Mouse (Mus musculus): ENCODE results near the gene Plxdc1. TPM values are rescaled to one million over a fixed set of nuclear protein-coding genes. Genes with fewer than 3 reads are reported as not detected.
A peak's percentile ranks its signal among the peaks of the same experiment; 100 is the strongest.

Gene Plxdc1
- polyA plus RNA-seq, 1 experiment, result 11.1 TPM

GRCm38 (mm10) chr11:97994539-97995100 is 8.4 kb upstream of the Plxdc1 start:
- peak in 1 of 2 experiments; percentile 80 for DNase-seq (ENCODE audit: extremely low spot score in 1 of 2, low spot score in 1 of 2)

GRCm38 (mm10) chr11:97988530-97989096 is 2.4 kb upstream of the Plxdc1 start:
- peak; percentile 82 to 96 for DNase-seq (ENCODE audit: extremely low spot score in 1 of 2, low spot score in 1 of 2)

GRCm38 (mm10) chr11:97987551-97988526 is 1.6 kb upstream of the Plxdc1 start:
- peak; percentile 91 to 100 for DNase-seq (ENCODE audit: extremely low spot score in 1 of 2, low spot score in 1 of 2)

GRCm38 (mm10) chr11:97986738-97987465 is 658 bp upstream of the Plxdc1 start:
- DNase-seq (ENCODE audit: extremely low spot score in 1 of 2, low spot score in 1 of 2), result no peak

- DNase-seq (ENCODE audit: extremely low spot score in 1 of 2, low spot score in 1 of 2), result no peak
Observed at GRCm38 (mm10) chr11:97983983-97984382, 2.3 kb downstream of the Plxdc1 start.

GRCm38 (mm10) chr11:97983506-97983905 is 2.7 kb downstream of the Plxdc1 start:
- no peak for DNase-seq (ENCODE audit: extremely low spot score in 1 of 2, low spot score in 1 of 2)

GRCm38 (mm10) chr11:97982721-97983120 is 3.5 kb downstream of the Plxdc1 start:
- no peak for DNase-seq (ENCODE audit: extremely low spot score in 1 of 2, low spot score in 1 of 2)

- no peak for DNase-seq (ENCODE audit: extremely low spot score in 1 of 2, low spot score in 1 of 2)
Observed at GRCm38 (mm10) chr11:97980531-97980966, 5.7 kb downstream of the Plxdc1 start.

GRCm38 (mm10) chr11:97979824-97980495 is 6.3 kb downstream of the Plxdc1 start:
- no peak for DNase-seq (ENCODE audit: extremely low spot score in 1 of 2, low spot score in 1 of 2)

GRCm38 (mm10) chr11:97978392-97978791 is 7.9 kb downstream of the Plxdc1 start:
- no peak for DNase-seq (ENCODE audit: extremely low spot score in 1 of 2, low spot score in 1 of 2)

GRCm38 (mm10) chr11:97977797-97978196 is 8.4 kb downstream of the Plxdc1 start:
- DNase-seq (ENCODE audit: extremely low spot score in 1 of 2, low spot score in 1 of 2), result no peak

- DNase-seq (ENCODE audit: extremely low spot score in 1 of 2, low spot score in 1 of 2), result no peak
Observed at GRCm38 (mm10) chr11:97974746-97975145, 11.5 kb downstream of the Plxdc1 start.

- DNase-seq (ENCODE audit: extremely low spot score in 1 of 2, low spot score in 1 of 2), result no peak
Observed at GRCm38 (mm10) chr11:97974141-97974540, 12.1 kb downstream of the Plxdc1 start.

- DNase-seq (ENCODE audit: extremely low spot score in 1 of 2, low spot score in 1 of 2), result no peak
Observed at GRCm38 (mm10) chr11:97972434-97972833, 13.8 kb downstream of the Plxdc1 start.

- peak; percentile 85 to 93 for DNase-seq (ENCODE audit: extremely low spot score in 1 of 2, low spot score in 1 of 2)
Observed at GRCm38 (mm10) chr11:97971232-97971631, 15.0 kb downstream of the Plxdc1 start.

GRCm38 (mm10) chr11:97970771-97971170 is 15.5 kb downstream of the Plxdc1 start:
- DNase-seq (ENCODE audit: extremely low spot score in 1 of 2, low spot score in 1 of 2), result no peak

- no peak for DNase-seq (ENCODE audit: extremely low spot score in 1 of 2, low spot score in 1 of 2)
Observed at GRCm38 (mm10) chr11:97968385-97968784, 17.9 kb downstream of the Plxdc1 start.

GRCm38 (mm10) chr11:97967114-97967513 is 19.1 kb downstream of the Plxdc1 start:
- no peak for DNase-seq (ENCODE audit: extremely low spot score in 1 of 2, low spot score in 1 of 2)

GRCm38 (mm10) chr11:97960907-97961306 is 25.3 kb downstream of the Plxdc1 start:
- no peak for DNase-seq (ENCODE audit: extremely low spot score in 1 of 2, low spot score in 1 of 2)

GRCm38 (mm10) chr11:97959300-97959680 is 27.0 kb downstream of the Plxdc1 start:
- no peak for DNase-seq (ENCODE audit: extremely low spot score in 1 of 2, low spot score in 1 of 2)
